Mouse (Mus musculus) stomach, embryonic 14.5 days (tissue): ENCODE measurements at regions not wholly inside any gene's neighbourhood (a gene's known extent, or its start where the extent isn't known, plus 50 kb on each side); places are given as distances from the start of the nearest gene placed in this dataset.
"Not testable (repeated sequence)": the region's sequence is repeated elsewhere in the genome, so short reads cannot be mapped to it uniquely, and the experiment has no call there.

Experiments
- ATAC-seq: fragments of 200-750 bp; cut with Nextera tagmentation; 2 replicates; pipeline ENCODE4 v1.8.0; 2017; ENCODE audit warnings: low read depth, moderate TSS enrichment; ENCODE audit not compliant: insufficient number of reproducible peaks, insufficient read depth, low FRiP score
- H3K27ac ChIP-seq: fragments of 300-500 bp; sonication (generic); 2 replicates; pipeline ENCODE4 v1.5.1; 2014; ENCODE audit warnings: mild to moderate bottlenecking, low read length, moderate library complexity, mixed read lengths
- H3K27me3 ChIP-seq: fragments of 300-500 bp; sonication (generic); 2 replicates; pipeline ENCODE4 v1.6.1; 2014; ENCODE audit warnings: low read length, control low read depth, mixed read lengths; ENCODE audit not compliant: control insufficient read depth, insufficient read depth
- H3K36me3 ChIP-seq: fragments of 300-500 bp; sonication (generic); 2 replicates; pipeline ENCODE4 v1.6.1; 2014; ENCODE audit warnings: mild to moderate bottlenecking, control low read depth, low read length, moderate library complexity, mixed read lengths; ENCODE audit not compliant: control insufficient read depth, insufficient read depth
- H3K4me1 ChIP-seq: fragments of 300-500 bp; sonication (generic); 2 replicates; pipeline ENCODE4 v1.6.1; 2014; ENCODE audit warnings: low read length, control low read depth, mixed read lengths; ENCODE audit not compliant: control insufficient read depth, insufficient read depth
- H3K4me2 ChIP-seq: fragments of 300-500 bp; sonication (generic); replicated peaks from 2 replicates; pipeline ENCODE4 v1.6.1; 2014; ENCODE audit warnings: low read depth, low read length, control low read depth
- H3K4me3 ChIP-seq: fragments of 300-500 bp; sonication (generic); 2 replicates; pipeline ENCODE4 v1.5.1; 2014; ENCODE audit warnings: low read depth, low read length, control low read depth
- H3K9ac ChIP-seq: fragments of 300-500 bp; sonication (generic); replicated peaks from 2 replicates; pipeline ENCODE4 v1.6.1; 2014; ENCODE audit warnings: low read depth, mild to moderate bottlenecking, control low read depth, low read length, moderate library complexity, mixed read lengths
- H3K9me3 ChIP-seq: fragments of 300-500 bp; sonication (generic); 2 replicates; pipeline ENCODE4 v1.6.1; 2016; ENCODE audit warnings: low read depth, low read length, control low read depth; ENCODE audit not compliant: control insufficient read depth
- WGBS: fragments of 180-500 bp; shearing (Covaris S2); extraction: QIAGEN DNeasy Blood & Tissue Kit; methylation state at CpG from one replicate; pipeline ENCODE4 v1.1.7; 2014; 5-methylcytosine and 5-hydroxymethylcytosine counted together

GRCm38 (mm10) chr19:32989346-32989745 is 232.0 kb downstream of the Pten start:
- Histone ChIP-seq H3K4me3 (no peak overlapping the region), H3K4me2 (no peak overlapping the region), H3K27me3 (no peaks in the 10 kb centered on the region), H3K36me3 (no peaks in the 10 kb centered on the region), H3K9ac (no peak overlapping the region), H3K9me3 (no peaks in the 10 kb centered on the region), H3K27ac (no peak overlapping the region), H3K4me1 (no peaks in the 10 kb centered on the region)
- 77% methylated on average over 6 of the region's 6 CpGs for WGBS
- ATAC-seq: no peak

DNA sequence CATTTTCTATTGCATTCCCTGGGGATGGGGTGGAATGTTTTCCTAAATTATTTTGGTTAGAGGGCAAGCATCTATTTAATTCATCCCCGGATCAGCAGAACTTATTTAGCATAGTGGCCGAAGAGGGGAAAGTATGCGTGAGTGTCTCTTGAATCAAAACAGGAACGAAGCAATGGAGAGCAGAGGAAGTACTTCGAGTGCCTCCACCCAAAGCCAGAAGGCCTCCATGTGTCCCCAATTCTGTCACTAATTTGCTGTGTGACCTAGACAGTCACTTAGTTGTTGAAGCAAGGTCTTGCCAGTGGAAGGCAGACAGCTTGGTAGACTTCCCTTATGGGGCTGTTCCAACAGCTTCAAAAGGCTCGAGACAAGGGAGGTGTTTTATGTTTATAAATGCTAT is 233.3 kb downstream of the Pten start:
- WGBS: 79% methylated on average over 6 of the region's 6 CpGs
- H3K9ac ChIP-seq: no peak overlapping the region

DNA sequence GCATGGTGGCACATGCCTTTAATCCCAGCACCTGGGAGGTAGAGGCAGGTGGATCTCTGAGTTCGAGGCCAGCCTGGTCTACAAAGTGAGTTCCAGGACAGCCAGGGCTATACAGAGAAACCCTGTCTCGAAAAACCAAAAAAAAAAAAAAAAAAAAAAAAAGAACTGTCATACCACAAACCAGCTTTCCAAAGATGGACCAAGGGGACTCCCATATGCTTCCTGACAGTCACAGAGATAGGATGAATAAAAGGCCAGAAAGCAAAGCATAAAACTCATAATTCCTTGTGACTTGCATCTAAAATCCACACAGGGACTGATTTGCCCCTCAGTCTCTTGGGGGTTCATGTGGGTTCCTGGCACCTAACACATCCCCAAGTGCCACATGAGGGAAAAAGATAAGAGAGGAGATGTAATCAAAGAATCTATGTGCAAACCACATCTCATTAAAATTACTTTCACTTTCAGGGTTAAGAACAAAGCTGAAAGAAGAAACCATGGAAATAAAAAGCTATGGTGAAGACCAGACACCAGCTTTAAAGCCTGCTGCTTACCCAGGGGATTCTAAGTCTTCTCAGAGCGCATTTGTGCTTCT is 241.4 kb downstream of the Pten start:
- Histone ChIP-seq H3K36me3 (no peaks in the 10 kb centered on the region), H3K4me3 (no peak overlapping the region), H3K27me3 (no peaks in the 10 kb centered on the region), H3K9me3 (no peaks in the 10 kb centered on the region), H3K27ac (no peak overlapping the region), H3K4me1 (no peaks in the 10 kb centered on the region), H3K4me2 (no peak overlapping the region), H3K9ac (no peak overlapping the region)
- ATAC-seq: no peak
- WGBS: 82% methylated on average over 2 of the region's 3 CpGs

More for the DNA sequence above, 233.3 kb downstream of the Pten start:
- H3K36me3 ChIP-seq: no peaks in the 10 kb centered on the region
- no peak overlapping the region for H3K4me2 ChIP-seq
- no peaks in the 10 kb centered on the region for H3K4me1 ChIP-seq
- no peak overlapping the region for H3K4me3 ChIP-seq
- no peaks in the 10 kb centered on the region for H3K27me3 ChIP-seq
- H3K9me3 ChIP-seq: no peaks in the 10 kb centered on the region
- ATAC-seq: no peak
- no peak overlapping the region for H3K27ac ChIP-seq

GRCm38 (mm10) chr19:33007582-33007981 is 250.3 kb downstream of the Pten start:
- Histone ChIP-seq H3K36me3 (no peaks in the 10 kb centered on the region), H3K9me3 (no peaks in the 10 kb centered on the region), H3K4me2 (no peak overlapping the region), H3K4me1 (no peaks in the 10 kb centered on the region), H3K4me3 (no peak overlapping the region), H3K27ac (no peak overlapping the region), H3K27me3 (no peaks in the 10 kb centered on the region), H3K9ac (no peak overlapping the region)
- ATAC-seq: no peak
- WGBS: 90% methylated on average over 8 of the region's 8 CpGs

- H3K4me2 ChIP-seq: no peak overlapping the region
- no peak for ATAC-seq
- no peaks in the 10 kb centered on the region for H3K9me3 ChIP-seq
- 89% methylated on average over 4 of the region's 4 CpGs for WGBS
- H3K4me1 ChIP-seq: no peaks in the 10 kb centered on the region
- no peaks in the 10 kb centered on the region for H3K36me3 ChIP-seq
- no peak overlapping the region for H3K9ac ChIP-seq
- no peak overlapping the region for H3K27ac ChIP-seq
- H3K27me3 ChIP-seq: no peaks in the 10 kb centered on the region
- no peak overlapping the region for H3K4me3 ChIP-seq
Measured at GRCm38 (mm10) chr19:33008076-33008475, 250.8 kb downstream of the Pten start.

DNA sequence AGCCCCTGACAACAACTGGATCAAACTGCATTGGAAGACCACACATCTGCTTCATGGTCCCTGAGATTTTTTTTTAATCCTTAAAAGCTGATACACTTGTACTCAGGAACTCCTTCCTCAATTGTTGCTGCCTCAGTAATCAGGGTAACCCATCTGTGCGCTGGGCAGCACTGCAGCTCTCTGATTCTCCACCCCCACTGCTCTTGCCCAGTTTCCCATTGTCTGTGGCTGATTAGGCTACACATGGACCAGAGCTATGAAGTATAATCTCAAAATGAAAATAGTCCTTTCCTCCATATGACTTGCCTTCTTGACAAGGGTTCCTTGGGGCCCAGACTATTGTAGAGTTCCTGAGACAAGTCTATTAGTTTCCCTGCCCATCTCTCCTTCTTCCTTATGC is 251.5 kb downstream of the Pten start:
- Histone ChIP-seq H3K4me2 (no peak overlapping the region), H3K27ac (no peak overlapping the region), H3K27me3 (no peaks in the 10 kb centered on the region), H3K36me3 (no peaks in the 10 kb centered on the region), H3K4me3 (no peak overlapping the region), H3K9me3 (no peaks in the 10 kb centered on the region), H3K9ac (no peak overlapping the region), H3K4me1 (no peaks in the 10 kb centered on the region)
- WGBS: 88% methylated on average over 1 of the region's 1 CpGs
- no peak for ATAC-seq

DNA sequence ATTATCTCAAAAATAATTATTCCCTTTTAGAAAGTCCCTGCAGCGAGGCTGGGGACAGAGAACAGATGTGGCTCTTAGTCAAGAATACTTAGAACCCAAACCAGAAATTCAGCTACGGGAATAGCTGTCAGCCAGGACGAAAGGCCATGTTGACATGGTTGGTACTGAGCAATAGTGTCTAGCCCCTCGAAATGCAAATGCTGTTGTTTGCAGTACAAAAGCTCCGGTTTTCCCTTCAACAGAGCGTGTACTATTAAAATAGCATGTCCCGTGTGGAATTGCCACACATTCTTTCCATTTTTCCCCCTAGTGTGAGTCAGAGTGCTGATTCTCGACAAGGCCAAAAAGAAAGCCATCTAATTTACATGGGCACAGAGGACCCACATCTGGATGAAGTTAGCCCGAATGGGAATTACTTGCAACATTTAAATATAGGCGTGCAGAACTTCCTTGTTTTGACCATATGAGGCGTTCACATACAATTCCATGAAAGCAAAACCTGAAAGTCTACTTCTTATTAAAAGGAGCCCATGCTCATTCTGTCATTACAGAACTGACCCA is 253.7 kb downstream of the Pten start:
- Histone ChIP-seq H3K4me2 (no peak overlapping the region), H3K4me3 (no peak overlapping the region), H3K27me3 (no peaks in the 10 kb centered on the region), H3K4me1 (no peaks in the 10 kb centered on the region), H3K9ac (no peak overlapping the region), H3K36me3 (no peaks in the 10 kb centered on the region), H3K9me3 (no peaks in the 10 kb centered on the region), H3K27ac (no peak overlapping the region)
- no peak for ATAC-seq
- WGBS: 85% methylated on average over 11 of the region's 11 CpGs

DNA sequence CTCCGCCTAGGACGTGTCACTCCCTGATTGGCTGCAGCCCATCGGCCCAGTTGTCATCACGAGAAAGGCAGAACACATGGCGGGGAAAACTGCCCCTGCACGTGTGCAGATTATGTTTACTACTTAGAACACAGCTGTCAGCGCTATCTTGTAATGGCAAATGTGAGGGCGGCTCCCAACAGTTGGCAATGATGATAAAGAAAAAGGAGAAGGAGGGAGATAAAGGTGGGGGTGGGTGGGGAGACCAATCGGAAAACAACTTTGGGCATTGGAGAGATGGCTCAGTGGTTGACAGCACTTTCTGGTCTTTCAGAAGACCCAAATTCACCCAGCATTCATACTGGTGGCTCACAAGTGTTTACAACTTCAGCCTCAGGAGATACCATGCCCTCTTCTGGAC is 257.6 kb downstream of the Pten start:
- H3K36me3 ChIP-seq, H3K27ac ChIP-seq, H3K9ac ChIP-seq, H3K4me3 ChIP-seq, H3K27me3 ChIP-seq, H3K9me3 ChIP-seq, H3K4me2 ChIP-seq, ATAC-seq, H3K4me1 ChIP-seq: not testable (repeated sequence)
- 86% methylated on average over 9 of the region's 9 CpGs for WGBS

DNA sequence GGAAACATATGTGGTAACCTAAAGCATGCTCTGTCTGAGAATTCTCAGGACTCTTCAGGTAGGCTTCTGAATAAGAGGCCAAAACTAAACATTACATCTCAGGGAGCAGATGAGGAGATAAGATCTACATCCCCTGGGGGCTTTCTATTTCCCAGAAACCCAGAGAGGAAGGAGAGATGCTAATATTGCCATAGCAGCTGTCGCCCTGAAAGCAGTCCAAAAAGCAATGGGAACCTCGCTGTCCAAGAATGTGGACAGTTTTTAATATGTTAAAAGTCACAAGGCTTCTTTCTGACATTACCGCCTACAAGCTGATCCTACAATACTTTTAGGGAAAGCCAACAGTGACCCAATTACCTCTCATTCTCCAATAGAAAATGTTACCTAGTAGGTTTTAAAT is 263.9 kb downstream of the Pten start:
- no peaks in the 10 kb centered on the region for H3K27me3 ChIP-seq
- no peak for ATAC-seq
- H3K27ac ChIP-seq: no peak overlapping the region
- no peak overlapping the region for H3K9ac ChIP-seq
- H3K36me3 ChIP-seq: no peaks in the 10 kb centered on the region
- no peaks in the 10 kb centered on the region for H3K9me3 ChIP-seq
- WGBS: 67% methylated on average over 3 of the region's 3 CpGs
- no peaks in the 10 kb centered on the region for H3K4me1 ChIP-seq
- no peak overlapping the region for H3K4me2 ChIP-seq
- H3K4me3 ChIP-seq: no peak overlapping the region
